Mouse (Mus musculus): ENCODE results near the gene S100a8. TPM values are rescaled to one million over a fixed set of nuclear protein-coding genes. Genes with fewer than 3 reads are reported as not detected.
A peak's percentile ranks its signal among the peaks of the same experiment; 100 is the strongest.

The S100a8 gene
- polyA plus RNA-seq, 1 experiment: 2.9 TPM

DNA sequence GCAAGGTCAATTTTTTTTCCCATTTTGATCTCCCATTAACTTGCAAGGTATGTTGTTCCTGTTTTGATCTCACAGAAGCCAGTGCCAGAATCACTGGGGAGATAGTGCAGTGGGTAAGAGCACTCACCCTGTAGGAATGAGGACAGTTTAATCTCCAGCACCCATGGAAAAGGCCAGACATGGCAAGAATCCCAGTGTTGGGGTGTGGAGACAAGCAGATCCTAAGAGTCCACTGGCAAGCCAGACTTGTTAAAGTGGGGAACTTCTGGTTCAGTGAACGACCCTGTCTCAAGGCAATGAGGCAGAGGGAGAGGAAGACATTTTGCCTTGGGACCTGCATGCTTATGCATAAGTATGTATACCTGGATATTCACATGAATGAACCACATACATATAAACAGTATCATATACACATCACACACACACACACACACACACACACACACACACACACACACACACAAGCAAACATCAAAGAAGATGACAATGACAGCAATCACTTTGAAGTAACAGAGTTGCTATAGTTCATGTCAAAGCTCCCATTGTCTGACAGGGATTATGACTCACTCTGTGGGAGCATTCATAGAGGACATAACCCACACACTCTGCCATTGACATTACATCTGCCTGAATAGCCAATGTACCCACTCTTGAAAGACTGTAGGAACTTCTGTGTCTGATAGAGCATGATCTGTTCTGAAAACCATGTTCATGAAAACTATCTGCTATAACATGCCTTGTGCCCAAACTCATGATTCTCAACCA is 30.1 kb upstream of the S100a8 start:
- TF ChIP-seq FLI1 (IDR thresholded peaks at IDR 0.05; ENCODE audit: low read length): no peak
- Histone ChIP-seq H3K9me3 (0 out of 2 replicates have a peak, but pooled peaks cover 1% of the 10 kb centered on the region), H3K27me3 (replicated peaks) (peaks cover 4% of the 10 kb centered on the region), H3K4me3 (replicated peaks) (no peak overlapping the region), H3K4me1 (peaks cover 4% of the 10 kb centered on the region; the same call in 1 of the 2 replicates), H3K36me3 (replicated peaks; ENCODE audit: low read length) (no peaks in the 10 kb centered on the region)

DNA sequence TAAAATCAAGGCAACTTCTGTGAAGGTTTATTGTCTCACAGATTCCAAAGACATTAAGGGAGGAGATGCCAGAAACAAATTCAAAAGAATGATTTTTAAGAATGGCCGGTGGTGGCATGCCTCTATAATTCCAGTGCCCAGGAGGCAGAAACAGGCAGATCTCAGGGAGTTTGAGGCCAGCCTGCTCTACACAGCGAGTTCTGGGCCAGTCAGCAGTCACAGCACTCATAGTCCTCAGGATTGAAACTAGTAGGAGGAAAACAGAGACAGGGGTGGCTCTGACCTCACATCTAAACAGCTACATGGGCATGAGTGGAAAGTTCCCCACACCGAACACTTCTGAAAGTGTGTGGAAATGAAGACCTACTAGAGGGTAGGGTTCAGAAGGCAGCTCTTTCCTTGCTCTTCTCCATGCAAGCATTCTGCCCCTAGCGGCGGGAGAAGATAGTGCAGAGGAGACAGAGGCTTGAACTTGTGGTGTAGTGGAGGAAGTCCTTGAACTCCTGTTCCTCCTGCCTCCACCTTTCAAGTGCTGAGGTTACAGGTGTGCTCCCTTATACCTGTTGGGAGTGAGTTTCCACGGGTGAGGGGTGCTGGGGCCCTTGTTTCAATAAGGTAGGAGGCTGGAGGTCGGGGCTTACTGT is 29.1 kb upstream of the S100a8 start:
- H3K27me3 ChIP-seq (replicated peaks): peaks cover 4% of the 10 kb centered on the region
- no peaks in the 10 kb centered on the region for H3K36me3 ChIP-seq (replicated peaks; ENCODE audit: low read length)
- no peak for TF ChIP-seq FLI1 (IDR thresholded peaks at IDR 0.05; ENCODE audit: low read length)
- TF ChIP-seq GATA1 (IDR thresholded peaks at IDR 0.05; ENCODE audit: borderline replicate concordance, low read length): no peak
- H3K4me1 ChIP-seq: peaks cover 4% of the 10 kb centered on the region; the same call in 1 of the 2 replicates
- no peaks in the 10 kb centered on the region for H3K9me3 ChIP-seq
- no peak overlapping the region for H3K4me3 ChIP-seq (replicated peaks)

DNA sequence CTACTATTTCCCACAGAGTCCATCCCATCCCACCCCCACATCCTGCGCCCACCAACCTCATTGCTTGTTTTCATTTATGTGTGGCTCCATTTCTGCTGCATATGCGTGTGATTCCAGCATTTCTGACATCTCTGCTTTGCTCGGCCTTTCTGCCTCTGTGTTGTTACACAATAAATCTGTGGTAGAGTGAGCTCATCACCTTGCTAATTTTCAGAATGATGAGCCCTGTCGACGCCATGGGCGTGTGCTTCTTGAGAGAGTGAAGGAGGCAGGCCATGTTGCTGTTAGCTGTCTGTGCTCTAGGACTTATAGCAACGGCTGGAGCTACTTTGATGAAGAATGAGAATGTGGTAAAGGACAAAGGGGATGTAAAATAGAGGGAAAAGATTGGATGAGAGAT is 27.8 kb upstream of the S100a8 start:
- Histone ChIP-seq H3K36me3 (replicated peaks; ENCODE audit: low read length) (no peaks in the 10 kb centered on the region), H3K9me3 (no peaks in the 10 kb centered on the region), H3K4me3 (replicated peaks) (no peak overlapping the region), H3K27me3 (replicated peaks) (peaks cover 4% of the 10 kb centered on the region), H3K4me1 (peaks cover 4% of the 10 kb centered on the region; the same call in 1 of the 2 replicates)
- TF ChIP-seq FLI1 (IDR thresholded peaks at IDR 0.05; ENCODE audit: low read length) (no peak), GATA1 (IDR thresholded peaks at IDR 0.05; ENCODE audit: borderline replicate concordance, low read length) (no peak)

DNA sequence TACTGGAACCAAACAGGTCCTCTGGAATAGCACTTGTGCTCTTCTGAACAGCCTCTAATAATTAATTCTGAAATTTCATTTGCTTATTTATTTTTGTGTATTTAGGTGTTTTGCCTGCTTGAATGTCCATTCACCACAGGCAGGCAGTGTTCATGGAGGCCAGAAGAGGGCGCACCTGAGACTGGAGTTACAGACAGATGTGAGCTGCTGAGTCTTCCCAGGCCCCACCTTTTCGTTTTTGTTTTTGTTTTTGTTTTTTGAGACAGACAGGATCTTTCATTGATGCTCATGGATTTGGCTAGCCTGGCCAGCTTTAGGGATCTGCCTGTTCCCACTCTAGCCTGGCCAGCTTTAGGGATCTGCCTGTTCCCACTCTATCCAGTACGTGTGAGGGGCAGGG is 24.6 kb upstream of the S100a8 start:
- no peak overlapping the region for H3K4me3 ChIP-seq (replicated peaks)
- H3K36me3 ChIP-seq (replicated peaks; ENCODE audit: low read length): no peaks in the 10 kb centered on the region
- H3K9me3 ChIP-seq: no peaks in the 10 kb centered on the region
- peaks cover 4% of the 10 kb centered on the region; the same call in 1 of the 2 replicates for H3K4me1 ChIP-seq
- no peak for TF ChIP-seq FLI1 (IDR thresholded peaks at IDR 0.05; ENCODE audit: low read length)
- TF ChIP-seq GATA1 (IDR thresholded peaks at IDR 0.05; ENCODE audit: borderline replicate concordance, low read length): no peak
- H3K27me3 ChIP-seq (replicated peaks): peaks cover 2% of the 10 kb centered on the region

DNA sequence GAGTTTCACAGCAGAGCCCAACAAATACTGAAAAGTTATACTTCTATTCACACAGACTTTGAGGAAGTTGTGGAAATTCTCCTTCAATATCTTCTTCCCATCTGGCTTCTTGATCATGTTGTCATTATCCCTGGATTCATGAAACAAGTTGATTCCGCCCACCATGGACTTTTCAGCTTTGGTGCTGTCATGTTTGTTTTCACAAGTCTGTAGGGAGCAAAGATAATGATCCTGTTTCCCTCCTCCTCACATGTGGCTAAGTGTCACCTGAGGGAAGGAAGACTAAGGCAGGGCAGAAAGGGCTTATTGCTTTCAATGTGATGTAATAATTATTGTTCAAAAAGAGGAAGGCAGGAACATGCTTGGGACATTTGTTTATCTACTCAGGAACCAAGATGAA is 21.5 kb upstream of the S100a8 start:
- no peak overlapping the region for H3K4me3 ChIP-seq (replicated peaks)
- TF ChIP-seq FLI1 (IDR thresholded peaks at IDR 0.05; ENCODE audit: low read length) (no peak), GATA1 (IDR thresholded peaks at IDR 0.05; ENCODE audit: borderline replicate concordance, low read length) (no peak)
- H3K27me3 ChIP-seq (replicated peaks): peaks cover 4% of the 10 kb centered on the region
- H3K9me3 ChIP-seq: no peaks in the 10 kb centered on the region
- peaks cover 4% of the 10 kb centered on the region; the same call in 1 of the 2 replicates for H3K4me1 ChIP-seq
- H3K36me3 ChIP-seq (replicated peaks; ENCODE audit: low read length): no peaks in the 10 kb centered on the region

DNA sequence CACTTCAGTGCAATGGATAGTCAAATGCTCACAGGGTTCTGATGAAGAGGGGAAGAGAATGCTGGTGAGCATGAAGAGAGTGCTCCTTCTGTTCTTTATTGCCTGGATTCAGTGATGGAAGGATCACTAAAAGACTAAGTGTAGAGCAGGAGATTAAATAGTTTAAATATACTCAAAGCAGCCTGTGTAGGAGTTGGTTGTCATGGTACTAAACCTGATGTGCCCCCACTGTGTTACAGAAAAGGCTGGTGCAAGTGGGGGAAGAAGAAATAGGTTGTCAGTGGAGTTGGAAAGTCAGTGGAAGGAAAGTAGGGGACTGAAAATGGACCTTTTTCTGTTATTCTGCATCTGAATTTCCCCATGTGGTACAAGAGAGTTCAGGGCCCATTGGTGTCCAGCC is 19.8 kb upstream of the S100a8 start:
- TF ChIP-seq FLI1 (IDR thresholded peaks at IDR 0.05; ENCODE audit: low read length) (no peak), GATA1 (IDR thresholded peaks at IDR 0.05; ENCODE audit: borderline replicate concordance, low read length) (no peak)
- H3K4me1 ChIP-seq: no peaks in the 10 kb centered on the region
- no peaks in the 10 kb centered on the region for H3K9me3 ChIP-seq
- H3K4me3 ChIP-seq (replicated peaks): no peak overlapping the region
- no peaks in the 10 kb centered on the region for H3K36me3 ChIP-seq (replicated peaks; ENCODE audit: low read length)
- peaks cover 12% of the 10 kb centered on the region for H3K27me3 ChIP-seq (replicated peaks)

DNA sequence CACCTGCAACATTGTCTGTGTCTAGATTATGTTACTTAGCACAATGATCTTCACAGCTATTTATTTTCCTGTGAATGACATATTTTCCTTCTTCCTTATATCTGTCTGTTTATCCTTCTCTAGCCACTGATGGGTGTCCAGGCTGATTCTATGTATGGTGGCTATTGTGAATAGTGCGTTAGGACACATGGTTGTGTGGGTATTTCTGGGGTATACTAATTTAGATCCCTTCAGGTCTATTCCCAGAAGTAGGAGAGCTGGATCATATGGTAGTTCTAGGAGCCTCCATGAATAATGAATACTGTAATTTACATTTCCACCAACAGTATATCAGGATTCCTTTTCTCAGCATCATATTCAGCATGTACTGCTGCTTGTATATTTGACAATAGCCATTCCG is 18.9 kb upstream of the S100a8 start:
- TF ChIP-seq GATA1 (IDR thresholded peaks at IDR 0.05; ENCODE audit: borderline replicate concordance, low read length) (no peak), FLI1 (IDR thresholded peaks at IDR 0.05; ENCODE audit: low read length) (no peak)
- Histone ChIP-seq H3K4me1 (no peaks in the 10 kb centered on the region), H3K27me3 (replicated peaks) (peaks cover 19% of the 10 kb centered on the region), H3K36me3 (replicated peaks; ENCODE audit: low read length) (no peaks in the 10 kb centered on the region), H3K4me3 (replicated peaks) (no peak overlapping the region), H3K9me3 (no peaks in the 10 kb centered on the region)

DNA sequence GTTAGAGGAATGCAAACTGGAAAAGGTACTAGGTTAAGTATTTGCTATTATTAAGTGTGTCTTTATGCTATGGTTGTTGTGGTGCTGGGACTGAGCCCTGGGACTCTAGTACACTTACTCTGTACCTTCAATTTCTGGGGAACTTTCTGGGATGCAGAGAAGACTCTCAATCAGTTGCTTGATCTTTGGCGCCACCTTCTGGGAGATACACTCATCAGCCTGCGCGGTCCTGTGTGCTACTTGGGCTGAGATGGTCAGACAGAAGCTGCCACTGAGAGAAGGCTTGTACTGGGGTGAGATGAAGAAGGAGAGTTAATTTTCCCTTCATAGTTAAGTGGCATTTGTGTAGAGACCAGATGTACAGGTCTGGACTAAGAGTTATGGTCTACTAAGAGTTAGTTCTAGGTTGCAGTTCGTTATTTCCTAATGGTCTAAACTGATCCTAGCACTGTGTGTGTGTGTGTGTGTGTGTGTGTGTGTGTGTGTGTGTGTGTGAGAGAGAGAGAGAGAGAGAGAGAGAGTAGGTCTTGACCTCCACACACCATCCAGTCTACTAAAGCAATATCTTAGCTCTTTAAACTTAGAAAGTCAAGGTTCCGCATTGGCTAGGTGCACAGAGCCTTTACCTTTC is 15.8 kb upstream of the S100a8 start:
- no peaks in the 10 kb centered on the region for H3K9me3 ChIP-seq
- H3K36me3 ChIP-seq (replicated peaks; ENCODE audit: low read length): no peaks in the 10 kb centered on the region
- no peak overlapping the region for H3K4me3 ChIP-seq (replicated peaks)
- H3K4me1 ChIP-seq: no peaks in the 10 kb centered on the region
- no peak for TF ChIP-seq GATA1 (IDR thresholded peaks at IDR 0.05; ENCODE audit: borderline replicate concordance, low read length)
- TF ChIP-seq FLI1 (IDR thresholded peaks at IDR 0.05; ENCODE audit: low read length): no peak
- H3K27me3 ChIP-seq (replicated peaks): peaks cover 32% of the 10 kb centered on the region

DNA sequence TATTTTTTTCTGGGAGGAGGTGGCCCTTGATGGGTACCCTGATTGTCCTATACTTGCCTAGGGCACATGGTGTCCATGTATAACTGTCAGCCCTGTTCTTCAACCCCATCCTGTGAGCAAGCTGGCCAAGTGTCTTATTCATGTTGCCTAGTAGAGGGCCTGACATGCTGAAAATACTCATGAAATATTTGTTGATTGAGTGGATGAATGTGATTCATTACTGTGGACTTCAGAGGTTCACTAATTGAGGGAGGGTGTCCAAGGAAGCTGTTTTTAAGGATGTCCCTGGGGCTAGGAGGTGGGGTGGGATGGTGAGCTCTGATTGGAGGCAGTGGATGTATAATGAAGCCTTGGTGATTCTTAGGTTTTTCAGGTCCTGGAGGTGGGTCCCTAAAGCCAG is 15.1 kb upstream of the S100a8 start, which contains the start of gene S100a7a:
TSS of gene S100a7a (plus strand) at position 301 of the 400 bp plus-strand sequence.
- Histone ChIP-seq H3K36me3 (replicated peaks; ENCODE audit: low read length) (no peaks in the 10 kb centered on the region), H3K27me3 (replicated peaks) (peaks cover 32% of the 10 kb centered on the region), H3K9me3 (no peaks in the 10 kb centered on the region), H3K4me1 (no peaks in the 10 kb centered on the region), H3K4me3 (replicated peaks) (no peak within 1 kb of the TSS)
- TF ChIP-seq FLI1 (IDR thresholded peaks at IDR 0.05; ENCODE audit: low read length): no peak
- TF ChIP-seq GATA1 (IDR thresholded peaks at IDR 0.05; ENCODE audit: borderline replicate concordance, low read length): no peak

DNA sequence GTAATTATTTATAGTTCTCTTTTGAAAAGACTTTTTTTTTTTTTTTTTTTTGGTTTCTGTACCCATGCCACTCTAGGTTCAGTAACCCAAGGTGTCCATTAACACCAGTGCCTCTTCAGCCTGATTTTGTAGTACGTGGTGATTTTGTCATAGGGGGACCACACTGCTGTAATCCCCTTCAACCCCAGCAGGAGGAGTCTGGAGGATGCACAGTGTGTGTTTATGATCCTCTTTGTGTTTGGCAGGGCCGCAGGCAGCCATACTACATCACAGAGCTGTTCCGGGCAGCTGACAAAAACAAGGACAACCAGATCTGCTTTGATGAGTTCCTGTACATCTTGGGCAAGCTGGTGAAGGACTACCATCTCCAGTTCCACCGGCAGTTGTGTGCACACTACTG is 11.4 kb upstream of the S100a8 start:
- Histone ChIP-seq H3K9me3 (no peaks in the 10 kb centered on the region), H3K27me3 (replicated peaks) (peaks cover 30% of the 10 kb centered on the region), H3K4me1 (no peaks in the 10 kb centered on the region), H3K36me3 (replicated peaks; ENCODE audit: low read length) (no peaks in the 10 kb centered on the region), H3K4me3 (replicated peaks) (peak overlapping the region; percentile 3)
- TF ChIP-seq FLI1 (IDR thresholded peaks at IDR 0.05; ENCODE audit: low read length): no peak
- no peak for TF ChIP-seq GATA1 (IDR thresholded peaks at IDR 0.05; ENCODE audit: borderline replicate concordance, low read length)

Measured in megakaryocyte, embryonic 14.5 days (primary cell).